Mouse (Mus musculus): Measurements from ENCODE around the gene Arl4c.
A peak's percentile ranks its signal among the peaks of the same experiment; 100 is the strongest.
"Not testable (repeated sequence)": the region's sequence is repeated elsewhere in the genome, so short reads cannot be mapped to it uniquely, and the experiment has no call there.

Arl4c gene

DNA sequence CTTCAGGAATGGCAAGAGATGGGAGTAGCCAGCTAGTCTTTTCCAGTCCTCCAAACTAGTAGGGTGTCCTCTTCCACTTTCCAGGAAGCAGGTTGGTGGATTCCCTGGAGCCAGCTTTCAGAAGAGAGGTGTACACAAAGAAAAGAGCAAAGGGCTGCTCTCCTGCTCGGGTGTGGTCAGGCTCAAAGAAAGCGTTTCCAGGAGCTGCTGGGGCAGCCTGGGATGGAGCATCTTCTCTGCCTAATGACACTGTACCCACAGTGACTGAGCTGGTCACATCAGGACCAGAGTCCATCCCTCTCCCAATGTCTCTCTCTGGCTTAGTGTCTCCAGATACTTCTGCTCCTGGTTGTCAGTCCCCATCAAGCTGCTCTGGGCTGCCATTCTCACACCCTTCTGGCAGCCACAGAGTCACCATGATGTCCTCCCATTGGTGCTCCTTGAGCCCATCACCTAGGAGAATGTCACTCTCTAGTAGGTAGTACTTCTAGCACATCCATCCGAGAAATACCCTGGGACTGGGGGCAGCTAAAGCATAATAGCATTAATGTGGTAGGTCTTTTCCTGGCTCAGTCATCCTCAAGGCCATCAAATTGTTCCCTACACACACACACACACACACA is 46.4 kb downstream of the Arl4c start:
- no peak for DNase-seq (ENCODE audit: low spot score in 2 of 2)

DNA sequence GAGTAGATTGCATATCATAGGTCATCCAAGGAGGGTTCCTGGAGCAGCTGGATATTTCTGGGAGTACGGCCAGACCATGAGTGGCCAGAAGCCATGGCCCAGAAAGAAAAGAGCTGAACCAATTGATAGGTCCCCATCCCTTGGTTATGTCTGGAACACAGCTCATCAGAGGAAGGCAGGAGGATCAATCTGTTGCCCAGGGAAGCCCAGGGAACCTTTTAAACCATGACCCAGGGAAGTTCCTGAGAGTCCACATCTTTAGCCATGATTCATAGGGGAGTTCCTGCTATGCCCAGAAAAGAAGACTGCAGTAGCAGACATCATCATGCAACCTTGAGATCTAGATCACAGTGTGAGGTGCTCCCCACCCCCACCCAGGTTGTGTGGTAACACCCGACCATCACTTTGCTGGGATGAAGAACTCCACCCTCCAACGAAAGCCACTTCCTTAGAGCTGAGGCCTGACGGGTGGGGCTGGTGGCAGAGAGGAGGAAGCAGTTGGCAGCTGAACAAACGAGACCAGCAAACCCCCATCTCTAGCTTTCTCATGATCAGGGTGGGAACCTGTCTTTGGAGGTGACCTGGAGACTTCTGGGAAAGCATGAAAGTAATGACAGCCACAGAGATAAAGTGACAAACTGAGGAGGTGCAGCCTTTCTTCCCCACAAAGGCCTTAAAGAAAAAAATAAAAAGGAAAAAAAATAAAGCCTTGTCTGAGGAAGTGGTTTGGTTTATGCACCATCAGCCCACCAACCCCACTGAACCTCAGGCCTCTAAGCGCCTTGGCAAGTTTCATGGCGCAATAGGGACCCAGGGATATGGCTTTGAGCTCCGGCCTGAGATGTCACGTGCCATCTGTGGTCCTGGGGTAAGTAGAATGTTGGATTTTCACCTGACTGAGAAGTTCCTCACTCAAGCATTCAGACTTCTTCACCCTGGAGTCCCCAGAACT is 47.2 kb downstream of the Arl4c start:
- DNase-seq (ENCODE audit: low spot score in 2 of 2): peak; percentile 20 to 25

DNA sequence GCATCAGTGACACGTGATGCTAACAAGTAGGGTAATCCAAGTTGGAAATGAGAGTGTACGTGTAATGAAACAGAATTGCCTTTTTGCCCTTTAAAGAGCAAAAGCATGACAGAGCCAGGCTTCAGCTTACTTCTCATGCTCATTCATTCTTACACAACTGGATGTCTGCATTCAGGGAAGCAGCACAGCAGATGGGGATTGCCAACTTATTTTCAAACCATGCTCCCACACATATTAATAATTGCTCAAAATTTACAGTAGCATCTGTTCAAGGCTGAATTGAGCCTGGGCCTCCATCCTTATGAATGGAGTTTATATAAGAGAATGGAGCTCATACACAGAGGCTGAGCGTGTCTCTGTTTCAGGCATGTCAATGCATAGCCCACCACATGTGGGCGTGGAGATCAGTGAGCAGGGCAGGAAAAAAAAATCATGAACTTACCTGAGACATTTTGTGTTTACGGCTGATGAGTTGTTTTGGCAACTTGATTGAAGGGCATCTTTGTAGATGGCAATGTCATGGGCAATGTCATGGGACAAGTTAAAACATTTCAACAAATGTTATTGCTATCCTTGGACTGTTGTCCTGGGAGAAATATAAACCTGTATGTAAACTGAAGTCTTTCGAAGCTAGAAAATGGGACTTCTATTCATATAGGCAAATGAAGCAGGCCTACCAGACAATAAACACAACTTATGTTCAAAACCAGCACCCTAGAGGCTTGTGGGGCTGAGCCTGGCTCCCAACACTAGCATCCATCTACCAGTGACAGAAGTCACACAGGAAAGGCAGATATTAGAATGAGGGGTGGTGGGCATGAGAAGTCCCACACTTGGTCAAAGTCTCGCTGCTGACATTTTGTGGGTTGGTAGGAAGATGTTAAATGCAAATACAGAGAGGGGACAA is 48.2 kb downstream of the Arl4c start:
- no peak for DNase-seq (ENCODE audit: low spot score in 2 of 2)

DNA sequence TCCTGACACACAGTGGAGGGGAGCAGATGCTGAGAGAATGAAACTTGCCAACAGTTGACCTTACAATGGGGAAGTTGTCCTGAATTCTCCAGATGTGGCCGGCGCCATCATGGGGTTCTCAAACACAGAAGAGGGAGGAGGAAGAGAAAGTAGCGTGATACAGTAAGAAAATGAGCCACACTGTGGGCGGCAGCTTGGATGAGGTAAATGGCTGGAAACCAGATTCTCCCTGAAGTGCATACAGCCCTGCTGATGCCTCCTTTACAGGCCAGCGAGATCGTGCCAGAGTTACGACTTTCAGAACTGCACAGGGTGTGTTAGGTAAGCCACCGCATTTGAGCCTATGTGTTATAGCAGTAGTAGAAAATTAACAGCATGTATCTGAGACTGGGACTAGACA is 49.3 kb downstream of the Arl4c start:
- no peak for DNase-seq (ENCODE audit: low spot score in 2 of 2)

DNA sequence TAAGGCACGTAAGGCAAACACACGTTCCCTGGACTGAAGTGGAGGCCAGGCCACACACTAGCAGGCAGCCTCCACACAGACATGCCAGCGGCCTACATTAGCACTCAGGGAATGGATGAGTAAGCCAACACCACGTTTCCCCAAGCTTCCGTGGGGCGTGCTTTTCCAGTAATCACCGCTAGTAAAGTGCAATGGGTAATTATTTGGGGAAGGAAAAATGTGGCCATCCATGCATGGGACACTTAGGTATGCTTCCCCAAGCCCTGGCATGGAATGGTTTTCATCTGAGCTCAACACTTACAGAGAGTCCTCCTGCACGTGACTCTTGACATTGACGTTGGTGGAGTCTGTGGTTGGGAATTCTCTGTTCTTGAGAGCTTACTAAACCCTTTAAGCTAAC is 50.4 kb downstream of the Arl4c start:
- no peak for DNase-seq (ENCODE audit: low spot score in 2 of 2)

DNA sequence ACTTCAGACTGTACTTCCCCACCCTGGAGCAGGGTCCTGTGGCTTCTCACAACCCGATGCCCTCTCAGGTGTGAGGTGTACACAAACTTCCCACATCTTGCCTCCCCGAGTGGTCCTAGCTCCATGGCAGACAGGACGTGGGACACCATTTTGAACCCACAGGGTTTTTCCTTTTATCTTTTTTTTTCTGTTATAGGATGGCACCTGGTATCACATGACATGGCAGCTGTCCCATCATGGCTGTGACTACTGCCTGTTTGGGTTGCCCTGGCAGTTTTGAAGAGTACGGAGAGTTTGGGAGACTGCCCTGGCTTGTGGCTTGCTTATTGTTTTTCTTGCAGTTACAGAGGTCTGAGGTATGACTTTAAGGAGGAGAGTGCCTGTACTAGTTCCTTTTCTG is 53.3 kb downstream of the Arl4c start:
- no peak for DNase-seq (ENCODE audit: low spot score in 2 of 2)

DNA sequence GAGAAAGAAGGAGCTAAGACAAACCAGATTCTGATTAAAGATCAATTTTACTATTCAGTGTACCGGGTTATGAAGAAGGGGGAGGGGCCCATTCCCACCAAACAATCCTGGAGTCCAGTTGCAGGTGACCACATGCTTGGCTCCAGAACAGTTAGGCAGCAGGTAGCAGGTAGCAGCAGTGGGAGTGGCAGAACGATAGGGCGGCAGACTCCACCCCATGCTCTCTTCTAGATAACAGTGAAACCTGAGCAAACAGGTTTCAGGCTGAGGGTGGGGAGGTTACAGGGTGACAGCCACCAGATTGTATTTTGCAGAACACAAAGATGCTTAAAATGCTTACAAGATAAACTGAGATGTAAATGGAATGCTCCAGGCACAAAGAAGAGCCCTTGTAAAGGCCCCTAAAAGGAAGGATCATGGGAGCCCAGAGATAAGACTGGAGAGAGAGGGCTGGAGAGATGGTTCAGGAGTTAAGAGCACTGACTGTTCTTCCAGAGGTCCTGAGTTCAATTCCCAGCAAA is 56.4 kb downstream of the Arl4c start:
- DNase-seq (ENCODE audit: low spot score in 2 of 2): no peak

DNA sequence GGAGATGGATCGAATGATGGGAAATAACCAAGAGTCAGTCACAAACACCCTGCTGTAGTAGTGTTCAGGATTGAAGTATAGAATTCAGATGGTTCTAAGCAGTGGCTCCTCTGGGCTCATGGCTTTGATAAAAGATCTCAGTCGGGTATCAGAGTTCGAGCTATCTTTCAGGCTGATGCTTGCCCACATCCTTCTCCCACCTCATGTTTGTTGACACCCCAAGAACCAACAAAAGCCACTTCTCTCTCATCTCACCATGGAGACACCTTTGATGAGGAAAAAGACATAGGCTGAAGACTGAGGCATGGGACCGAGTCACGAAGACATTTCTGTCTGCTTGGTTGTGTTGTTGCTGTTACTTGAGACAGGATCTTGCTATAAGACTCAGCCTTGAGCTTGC is 57.6 kb downstream of the Arl4c start:
- no peak for DNase-seq (ENCODE audit: low spot score in 2 of 2)

DNA sequence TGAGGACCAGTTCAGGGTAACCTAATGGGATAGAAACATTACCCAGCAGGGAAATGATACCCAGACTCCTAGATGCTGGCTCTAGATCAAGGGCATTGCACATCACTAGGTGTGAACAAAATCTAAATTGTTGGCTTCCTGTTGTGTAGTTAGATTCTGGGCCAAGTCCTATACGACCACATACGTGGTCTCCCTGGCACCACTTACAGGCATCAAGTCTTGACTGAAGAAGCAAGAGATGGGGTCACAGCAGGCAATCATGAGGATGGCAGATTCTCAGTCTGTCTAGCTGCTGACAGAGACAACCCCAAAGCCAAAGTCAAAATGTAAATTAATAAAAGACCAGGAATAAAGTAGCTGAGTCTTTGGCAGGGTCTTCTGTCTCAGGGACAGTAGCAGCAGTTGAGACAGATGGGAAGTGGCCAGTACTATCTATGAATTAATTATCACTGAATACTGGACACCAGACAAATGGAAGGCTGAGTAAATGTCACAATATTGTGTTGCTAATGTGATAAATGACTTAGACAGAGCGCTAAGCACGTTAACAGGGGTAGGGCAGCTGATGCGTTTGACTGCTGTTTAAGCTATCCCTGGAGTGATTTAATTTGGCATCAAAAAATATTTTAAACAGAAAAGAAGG is 58.7 kb downstream of the Arl4c start:
- DNase-seq (ENCODE audit: low spot score in 2 of 2): no peak

DNA sequence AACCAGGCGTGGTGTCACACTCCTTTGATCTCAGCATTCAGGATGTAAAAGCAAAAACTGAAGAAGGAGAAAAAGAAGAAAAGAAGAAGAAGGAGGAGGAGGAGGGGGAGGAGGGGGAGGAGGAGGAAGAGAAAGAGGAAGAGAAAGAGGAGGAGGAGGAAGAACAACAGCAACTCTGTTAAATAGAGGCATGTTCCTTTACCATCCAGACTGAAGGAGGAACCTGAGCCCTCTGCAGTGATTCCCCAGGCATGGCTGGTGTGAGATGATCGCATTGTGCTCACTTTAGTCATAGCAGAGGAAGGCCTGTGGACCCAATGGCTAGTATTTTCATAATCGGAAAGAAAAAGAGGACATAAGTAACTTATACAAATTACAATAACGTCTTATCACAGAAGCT is 59.3 kb downstream of the Arl4c start:
- DNase-seq (ENCODE audit: low spot score in 2 of 2): no peak

DNA sequence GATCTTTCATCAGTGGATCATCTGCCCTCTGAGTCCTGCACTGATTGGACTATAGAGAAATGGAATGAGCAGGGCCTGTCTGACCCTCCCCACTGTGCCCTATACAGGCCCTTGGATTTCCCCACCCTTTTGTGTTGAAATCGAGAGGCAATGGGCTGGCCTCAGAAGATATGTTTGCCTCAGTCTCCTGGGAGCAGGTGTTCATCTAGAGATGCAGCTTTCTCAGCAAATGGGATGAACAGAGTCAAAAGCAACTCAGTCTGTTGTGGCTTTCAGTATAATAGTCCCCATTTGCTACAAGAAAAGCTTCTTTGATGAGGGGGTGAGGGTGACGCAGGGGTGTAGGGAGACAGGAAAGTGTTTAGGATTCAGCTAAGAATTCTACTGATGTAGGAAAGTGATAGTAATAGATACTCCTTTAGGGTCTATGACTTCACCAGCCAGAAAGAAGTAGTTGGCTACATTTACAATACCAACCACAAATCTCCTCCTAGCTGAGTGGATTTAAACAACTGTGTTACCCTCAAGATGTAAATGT is 60.3 kb downstream of the Arl4c start:
- DNase-seq (ENCODE audit: low spot score in 2 of 2): no peak

DNA sequence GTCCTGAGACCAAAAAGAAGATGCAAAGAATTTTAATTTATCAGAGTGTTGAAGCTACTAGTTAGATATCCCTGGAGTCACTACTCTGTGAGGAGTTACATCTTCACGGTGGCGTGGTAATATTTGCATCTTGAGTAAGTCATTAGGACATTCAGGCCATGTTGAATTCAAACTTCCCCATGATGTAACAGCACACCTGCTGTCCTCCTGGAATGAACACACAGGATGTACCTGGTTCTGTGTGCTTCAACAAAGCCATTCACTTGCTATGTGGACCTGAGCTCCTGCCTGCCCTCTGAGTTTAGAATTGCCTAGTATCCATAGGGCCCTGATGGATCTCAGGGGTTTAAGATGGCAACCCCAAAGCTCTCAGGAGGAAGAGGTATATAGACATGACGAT is 60.8 kb downstream of the Arl4c start:
- DNase-seq (ENCODE audit: low spot score in 2 of 2): no peak

DNA sequence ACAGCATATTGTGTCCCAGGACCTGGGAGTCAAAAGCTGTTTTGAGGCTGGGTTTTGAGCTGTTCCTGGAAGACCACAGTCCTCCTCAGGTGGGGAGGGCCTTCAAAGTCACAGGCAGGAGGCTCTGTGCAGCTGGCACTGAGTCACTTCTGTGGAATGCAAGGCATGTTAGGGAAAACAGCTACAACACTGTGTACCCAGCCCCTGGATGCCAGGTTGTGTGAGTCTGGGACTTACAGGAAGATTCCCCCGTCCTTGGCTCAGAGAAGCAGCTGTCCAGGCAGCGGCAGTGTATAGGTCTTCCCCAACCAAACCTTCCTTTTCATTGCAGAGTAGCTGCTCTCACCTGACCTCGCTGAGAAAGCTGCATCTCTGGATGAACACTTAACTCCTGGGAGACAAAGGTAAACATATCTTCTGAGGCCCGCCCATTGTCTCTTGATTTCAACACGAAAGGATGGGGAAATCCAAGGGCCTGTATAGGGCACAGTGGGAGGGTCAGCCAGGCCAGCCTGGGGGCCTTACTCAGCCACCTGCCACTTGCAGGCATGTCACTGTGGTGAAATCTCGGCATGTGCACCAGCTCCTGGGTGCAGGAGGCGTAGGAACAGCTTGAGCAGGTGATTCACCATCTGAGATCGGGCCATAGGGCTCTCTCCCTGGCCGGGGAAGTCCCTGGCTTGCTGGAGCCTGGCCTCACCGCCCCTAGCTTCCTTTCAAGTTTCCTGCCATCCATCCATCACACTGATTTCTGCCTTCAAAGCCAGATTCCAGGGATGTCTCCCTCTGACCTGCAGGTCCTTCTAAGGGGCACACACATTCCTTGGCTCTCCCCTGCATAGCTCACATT is 62.4 kb downstream of the Arl4c start:
- DNase-seq (ENCODE audit: low spot score in 2 of 2): no peak

DNA sequence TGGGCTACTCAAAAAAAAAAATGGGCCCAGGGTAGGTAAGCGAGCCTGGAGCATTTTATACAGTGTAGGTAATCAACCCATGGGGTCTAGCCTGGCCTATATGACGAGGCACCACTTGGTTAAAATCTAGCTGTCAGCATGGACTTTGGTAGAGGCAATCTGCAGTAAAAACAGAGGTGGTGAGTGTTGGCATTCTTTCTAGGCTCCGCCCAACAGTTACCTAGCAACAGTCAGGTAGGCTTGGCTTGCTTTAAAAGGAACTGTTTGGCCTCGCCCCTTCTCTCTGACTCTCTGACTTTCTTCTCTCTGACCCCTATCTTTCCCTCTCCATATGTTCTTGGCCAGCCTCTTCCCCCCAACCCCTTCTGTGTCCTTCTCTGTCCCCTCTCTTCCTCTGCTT is 63.4 kb downstream of the Arl4c start:
- DNase-seq (ENCODE audit: low spot score in 2 of 2): no peak

DNA sequence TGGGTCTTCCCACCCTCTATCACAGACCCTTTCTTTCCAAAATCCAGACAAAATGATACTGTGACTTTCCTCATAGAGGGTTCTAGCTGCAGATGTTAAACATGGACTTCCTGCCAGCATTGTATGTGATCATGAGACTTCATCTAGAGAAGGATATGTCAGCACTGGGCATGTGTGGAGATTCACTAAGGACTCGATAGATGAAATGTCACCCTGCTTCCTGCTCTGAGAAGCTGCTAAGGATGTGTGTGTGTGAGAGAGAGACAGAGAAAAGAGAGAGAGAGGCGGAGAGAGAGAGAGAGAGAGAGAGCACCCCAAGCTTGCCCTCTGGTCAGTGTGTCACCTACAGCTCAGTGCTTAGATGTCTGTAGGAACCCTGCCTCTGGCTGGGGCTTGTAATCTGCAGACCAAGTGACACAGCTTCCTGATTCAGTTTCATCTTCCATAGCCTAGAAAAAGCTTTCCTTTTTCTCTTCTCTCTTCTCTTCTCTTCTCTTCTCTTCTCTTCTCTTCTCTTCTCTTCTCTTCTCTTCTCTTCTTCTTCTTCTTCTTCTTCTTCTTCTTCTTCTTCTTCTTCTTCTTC is 65.4 kb downstream of the Arl4c start:
- not testable (repeated sequence) for DNase-seq (ENCODE audit: low spot score in 2 of 2)

DNA sequence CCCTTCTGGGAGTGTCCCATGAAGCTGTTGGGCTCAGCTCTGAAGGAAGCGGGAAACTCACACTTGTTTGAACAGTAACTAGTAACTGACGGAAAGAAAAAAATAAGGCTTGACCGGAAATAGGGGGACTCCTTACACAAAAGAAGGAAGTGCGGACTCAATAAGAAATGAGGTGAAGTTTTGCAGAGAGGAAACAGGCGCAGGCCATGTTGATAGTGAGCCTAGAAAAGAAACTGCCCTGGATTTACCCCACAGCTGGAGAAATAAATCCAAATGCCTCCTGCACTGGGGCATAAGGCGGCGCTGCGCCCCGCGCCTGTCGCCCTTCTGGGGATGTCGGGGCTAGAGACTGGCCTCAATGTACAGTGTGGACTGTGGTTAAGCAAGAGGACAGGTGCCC is 66.4 kb downstream of the Arl4c start:
- no peak for DNase-seq (ENCODE audit: low spot score in 2 of 2)

DNA sequence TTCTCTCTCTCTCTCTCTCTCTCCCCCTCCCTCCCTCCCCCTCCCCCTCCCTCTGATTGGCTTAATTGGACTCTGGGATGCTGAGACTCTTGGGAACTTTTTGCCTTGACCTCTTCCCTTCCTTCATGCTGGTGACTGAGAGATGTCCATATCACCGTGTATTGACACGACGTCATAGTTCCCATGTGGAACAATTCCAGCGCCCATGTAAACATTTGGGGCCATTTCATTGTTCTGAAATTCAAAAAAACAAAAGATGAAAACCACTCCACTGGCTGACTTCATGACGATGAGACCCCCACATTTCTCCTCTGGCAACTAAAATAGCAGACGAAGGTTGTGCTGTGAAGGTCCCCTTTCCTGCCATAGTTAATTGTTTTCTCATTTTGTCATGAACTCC is 69.2 kb downstream of the Arl4c start:
- no peak for DNase-seq (ENCODE audit: low spot score in 2 of 2)

DNA sequence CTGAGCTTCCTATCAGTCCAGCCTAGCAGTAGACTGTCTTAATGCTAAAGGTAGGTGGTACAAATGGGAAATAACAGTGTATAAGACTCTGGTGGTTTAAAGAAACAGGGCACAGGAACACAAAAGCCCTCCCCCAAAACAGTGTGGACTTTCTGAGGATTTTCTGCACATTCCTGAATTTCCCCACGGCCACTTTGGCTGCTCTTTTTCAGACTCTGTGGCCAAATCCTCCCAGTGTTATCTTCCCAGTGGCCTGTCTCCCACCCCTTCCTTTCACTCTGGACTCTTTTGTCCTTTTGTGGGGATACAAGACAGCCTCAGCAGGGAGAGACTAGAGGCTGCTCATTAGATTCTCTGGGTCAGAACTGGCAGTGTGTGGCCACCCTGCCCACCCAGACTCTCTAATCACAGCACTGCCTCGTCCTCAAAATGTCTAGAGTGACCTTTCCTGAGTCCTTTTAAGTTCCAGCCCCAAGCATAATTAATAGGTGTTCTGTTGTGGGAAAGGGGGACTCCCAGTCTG is 72.0 kb downstream of the Arl4c start:
- no peak for DNase-seq (ENCODE audit: low spot score in 2 of 2)

DNA sequence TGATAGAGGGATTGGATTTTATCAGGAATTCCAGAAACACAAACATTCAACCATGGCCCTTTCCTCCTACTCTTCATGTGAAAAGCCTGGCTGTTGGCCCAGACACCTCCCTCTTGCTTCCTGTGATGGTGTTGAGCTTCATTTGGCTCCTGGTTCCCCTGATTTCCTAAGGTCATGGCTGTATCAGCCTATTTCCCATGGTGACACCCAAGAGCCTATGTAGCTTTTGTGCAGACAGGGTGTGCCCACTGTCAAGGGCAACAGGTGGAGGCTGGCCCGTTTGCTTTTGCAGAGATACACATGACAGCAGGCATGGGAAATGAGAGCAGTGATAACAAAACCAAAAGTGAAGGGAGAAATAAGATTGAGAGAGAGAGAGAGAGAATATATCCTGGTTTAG is 76.8 kb downstream of the Arl4c start:
- no peak for DNase-seq (ENCODE audit: low spot score in 2 of 2)

DNA sequence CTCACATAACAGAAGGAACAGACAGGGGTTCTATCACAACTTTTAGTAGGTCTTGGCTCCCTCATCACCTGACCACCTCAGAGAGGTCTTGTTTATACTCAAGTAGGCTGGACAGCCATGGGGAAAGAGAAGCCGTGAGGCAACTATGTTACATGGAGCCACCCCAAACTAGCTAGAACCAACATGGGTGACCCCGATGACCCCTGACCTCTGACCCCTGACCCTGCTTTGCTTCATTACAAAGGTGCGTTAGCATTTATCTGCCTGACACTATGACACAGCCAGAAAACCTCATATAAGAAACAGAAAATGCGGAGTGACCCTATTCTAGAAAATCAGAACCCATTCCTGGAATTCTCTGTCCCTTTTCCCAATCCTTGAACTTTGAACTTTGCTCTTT is 77.6 kb downstream of the Arl4c start:
- DNase-seq (ENCODE audit: low spot score in 2 of 2): no peak

Measured in spleen, postnatal 14 days (tissue).